In genomic region chr2:173352756-173353139, GRCm38 (mm10) we compare ENCODE assay signal across 10 mouse cellular contexts.
DNase-seq lines count a peak whose midpoint lies in the region; ATAC-seq and TF ChIP-seq lines count a peak whose summit lies in the region.
"Had no signal": no experiment of that assay in that cellular context is flagged by ENCODE, and none has a peak within 500 bp of the region (broad histone marks: within the 10 kb centered on the region; RNA-seq: fewer than 3 reads in every experiment).

No protein-coding gene starts in this region.

- H3K9me3 ChIP-seq in lung, embryonic 16.5 days (ENCODE audit: control insufficient read depth, low read length) = no peaks in the 10 kb centered on the region
- no peaks in the 10 kb centered on the region for H3K9me3 ChIP-seq in hindbrain, embryonic 11.5 days (ENCODE audit: control insufficient read depth, low read length)
- H3K9me3 ChIP-seq in neural tube, embryonic 13.5 days = no peaks in the 10 kb centered on the region

- TF ChIP-seq CTCF in gastrocnemius, adult 2 months (IDR thresholded peaks at IDR 0.05) = no peak

- DNase-seq in gastrocnemius, adult 2 months = peak; percentile 33
- DNase-seq in gastrocnemius, postnatal 36 days = no peak
- DNase-seq in lung, postnatal 4 days = no peak
- DNase-seq in hindbrain, embryonic 11.5 days (ENCODE audit: low spot score) = no peak
- DNase-seq in urinary bladder, postnatal 25 days (ENCODE audit: low spot score) = no peak
- no peak for DNase-seq in layer of hippocampus, adult 18-20 months (ENCODE audit: low spot score in 2 of 2)
- DNase-seq: adrenal gland, postnatal 25 days; lung, adult 2 months had no signal

- H3K4me3 ChIP-seq in gastrocnemius, adult 2 months = peak overlapping the region; percentile 42; the same call in 1 of the 2 replicates
- no peak overlapping the region for H3K4me3 ChIP-seq in lung, embryonic 16.5 days (ENCODE audit: low read length)
- H3K4me3 ChIP-seq in hindbrain, embryonic 11.5 days (ENCODE audit: low read depth, low read length) = no peak overlapping the region
- no peak overlapping the region for H3K4me3 ChIP-seq in neural tube, embryonic 13.5 days

- H3K36me3 ChIP-seq in lung, embryonic 16.5 days (ENCODE audit: control insufficient read depth, insufficient read depth, low read length) = no peaks in the 10 kb centered on the region
- H3K36me3 ChIP-seq in hindbrain, embryonic 11.5 days (ENCODE audit: control insufficient read depth, insufficient read depth, low read length) = no peaks in the 10 kb centered on the region
- H3K36me3 ChIP-seq in neural tube, embryonic 13.5 days = no peaks in the 10 kb centered on the region

- 21% methylated on average over 3 of the region's 3 CpGs for WGBS in lung, embryonic 16.5 days
- WGBS in hindbrain, embryonic 11.5 days = 28% methylated on average over 3 of the region's 3 CpGs
- 49% methylated on average over 3 of the region's 3 CpGs for WGBS in neural tube, embryonic 13.5 days

- H3K4me1 ChIP-seq in lung, embryonic 16.5 days (replicated peaks; ENCODE audit: control insufficient read depth, insufficient read depth, low read length) = peaks cover 28% of the 10 kb centered on the region
- no peaks in the 10 kb centered on the region for H3K4me1 ChIP-seq in hindbrain, embryonic 11.5 days (replicated peaks; ENCODE audit: control insufficient read depth, insufficient read depth, low read length)
- H3K4me1 ChIP-seq in neural tube, embryonic 13.5 days (replicated peaks) = peaks cover 31% of the 10 kb centered on the region

- H3K27me3 ChIP-seq in lung, embryonic 16.5 days (ENCODE audit: control insufficient read depth, insufficient read depth, low read depth, low read length) = no peaks in the 10 kb centered on the region
- no peaks in the 10 kb centered on the region for H3K27me3 ChIP-seq in hindbrain, embryonic 11.5 days (ENCODE audit: control insufficient read depth, insufficient read depth, low read length)
- no peaks in the 10 kb centered on the region for H3K27me3 ChIP-seq in neural tube, embryonic 13.5 days

- no peak for ATAC-seq in lung, embryonic 16.5 days (ENCODE audit: low read depth)
- ATAC-seq in hindbrain, embryonic 11.5 days (ENCODE audit: low FRiP score) = no peak
- no peak for ATAC-seq in neural tube, embryonic 13.5 days (ENCODE audit: low read depth)

- intact Hi-C loops in gastrocnemius, adult 2 months (cut with DNase I) = no loop called here
- intact Hi-C loops in gastrocnemius, postnatal 36 days (cut with DNase I) = no loop called here

- H3K9ac ChIP-seq in lung, embryonic 16.5 days (ENCODE audit: low read length) = no peak overlapping the region
- H3K9ac ChIP-seq in hindbrain, embryonic 11.5 days (ENCODE audit: low read depth, low read length) = no peak overlapping the region
- H3K9ac ChIP-seq in neural tube, embryonic 13.5 days = no peak overlapping the region

- H3K4me2 ChIP-seq in lung, embryonic 16.5 days (ENCODE audit: low read depth, low read length) = no peak overlapping the region
- no peak overlapping the region for H3K4me2 ChIP-seq in hindbrain, embryonic 11.5 days (replicated peaks; ENCODE audit: low read depth, low read length)
- no peak overlapping the region for H3K4me2 ChIP-seq in neural tube, embryonic 13.5 days

- peak overlapping the region; percentile 78 for H3K27ac ChIP-seq in gastrocnemius, adult 2 months
- peak overlapping the region; percentile 93 for H3K27ac ChIP-seq in lung, embryonic 16.5 days (ENCODE audit: low read length)
- 0 out of 2 replicates have a peak overlapping the region, but pooled peaks have one; percentile 36 for H3K27ac ChIP-seq in hindbrain, embryonic 11.5 days (ENCODE audit: low read depth, low read length)
- H3K27ac ChIP-seq in neural tube, embryonic 13.5 days (replicated peaks) = peak overlapping the region; percentile 74

Comparison
In these comparisons a context has a peak if more than half of its experiments do, and no peak if none do; other contexts are left out.
1. H3K27ac ChIP-seq: peak in every context shown above with its lines; median percentile 93 in lung, embryonic 16.5 days; 78 in gastrocnemius, adult 2 months; 74 in neural tube, embryonic 13.5 days; 36 in hindbrain, embryonic 11.5 days.